Mouse (Mus musculus) left cerebral cortex, adult 8-10 months (tissue): ENCODE measurements around the gene Fezf1. TPM values are rescaled to one million over a fixed set of nuclear protein-coding genes. Genes with fewer than 3 reads are reported as not detected.

Experiments
- DNase-seq, 2 experiments: peaks; one replicate each; pipeline ENCODE4 v3.0.0; 2022; ENCODE audit warnings: low spot score in 2 of 2
- total RNA-seq, 4 experiments: library from RNA; stranded (reverse); gene quantifications; 2 replicates each; pipeline ENCODE4 v1.2.4; 2022

Fezf1 gene
- total RNA-seq, 4 experiments from 2014 or later: 0.27 to 0.44 (median 0.42) TPM; not detected in 1

- no peak for DNase-seq
Measured at GRCm38 (mm10) chr6:23247512-23248312, 450 bp downstream of the Fezf1 start.

- DNase-seq: no peak
Measured at GRCm38 (mm10) chr6:23246790-23247511, 1.2 kb downstream of the Fezf1 start.

- DNase-seq: no peak
Measured at GRCm38 (mm10) chr6:23246061-23246789, 1.9 kb downstream of the Fezf1 start.

- no peak for DNase-seq
Measured at GRCm38 (mm10) chr6:23245545-23246011, 2.6 kb downstream of the Fezf1 start.

- no peak for DNase-seq
Measured at GRCm38 (mm10) chr6:23245121-23245520, 3.0 kb downstream of the Fezf1 start.

- no peak for DNase-seq
Measured at GRCm38 (mm10) chr6:23243821-23244760, 4.1 kb downstream of the Fezf1 start.

- no peak for DNase-seq
Measured at GRCm38 (mm10) chr6:23211499-23211898, 36.7 kb downstream of the Fezf1 start.

GRCm38 (mm10) chr6:23207791-23208190, 40.4 kb downstream of the Fezf1 start:
- DNase-seq: no peak

- DNase-seq: no peak
Measured at GRCm38 (mm10) chr6:23202630-23203029, 45.5 kb downstream of the Fezf1 start.

Other genes starting within 250 kb of the Fezf1 start
- 1 to 10 TPM; 3.6 to 5.6 (median 3.8) TPM for gene Aass, start 115.4 kb downstream of the Fezf1 start, total RNA-seq